Mouse (Mus musculus): Measurements from ENCODE around the gene Plcg2. TPM values are rescaled to one million over a fixed set of nuclear protein-coding genes. Genes with fewer than 3 reads are reported as not detected.

The Plcg2 gene
- polyA plus RNA-seq, 1 experiment from 2014 or later = 0.85 TPM

- H3K27me3 ChIP-seq (replicated peaks; ENCODE audit: control insufficient read depth, insufficient read depth, low read length) = no peaks in the 10 kb centered on the region
Measured at GRCm38 (mm10) chr8:117550529-117550928, 52.4 kb downstream of the Plcg2 start.

GRCm38 (mm10) chr8:117561014-117561413 is 62.9 kb downstream of the Plcg2 start:
- Histone ChIP-seq H3K27ac (ENCODE audit: low read length) (no peak overlapping the region), H3K4me2 (ENCODE audit: low read length) (no peak overlapping the region), H3K4me3 (replicated peaks; ENCODE audit: low read length) (no peak overlapping the region), H3K9me3 (ENCODE audit: control insufficient read depth, low read length) (no peaks in the 10 kb centered on the region), H3K36me3 (ENCODE audit: control insufficient read depth, insufficient read depth) (no peaks in the 10 kb centered on the region), H3K9ac (replicated peaks; ENCODE audit: low read depth, low read length) (no peak overlapping the region), H3K27me3 (replicated peaks; ENCODE audit: control insufficient read depth, insufficient read depth, low read length) (peaks cover 3% of the 10 kb centered on the region; the same call in 1 of the 2 replicates), H3K4me1 (replicated peaks; ENCODE audit: control insufficient read depth, insufficient read depth, low read length) (no peaks in the 10 kb centered on the region)
- WGBS = 80% methylated on average over 4 of the region's 4 CpGs
- ATAC-seq = no peak

More at GRCm38 (mm10) chr8:117550529-117550928, 52.4 kb downstream of the Plcg2 start:
- Histone ChIP-seq H3K27ac (ENCODE audit: low read length) (no peak overlapping the region), H3K4me1 (replicated peaks; ENCODE audit: control insufficient read depth, insufficient read depth, low read length) (no peaks in the 10 kb centered on the region), H3K9me3 (ENCODE audit: control insufficient read depth, low read length) (no peaks in the 10 kb centered on the region), H3K4me2 (ENCODE audit: low read length) (no peak overlapping the region), H3K36me3 (ENCODE audit: control insufficient read depth, insufficient read depth) (no peaks in the 10 kb centered on the region), H3K4me3 (replicated peaks; ENCODE audit: low read length) (no peak overlapping the region), H3K9ac (replicated peaks; ENCODE audit: low read depth, low read length) (no peak overlapping the region)
- WGBS = 90% methylated on average over 5 of the region's 5 CpGs
- ATAC-seq = no peak

- Histone ChIP-seq H3K36me3 (ENCODE audit: control insufficient read depth, insufficient read depth) (no peaks in the 10 kb centered on the region), H3K27ac (ENCODE audit: low read length) (no peak overlapping the region), H3K9ac (replicated peaks; ENCODE audit: low read depth, low read length) (no peak overlapping the region), H3K4me1 (replicated peaks; ENCODE audit: control insufficient read depth, insufficient read depth, low read length) (no peaks in the 10 kb centered on the region), H3K4me2 (ENCODE audit: low read length) (peak overlapping the region; percentile 22), H3K27me3 (replicated peaks; ENCODE audit: control insufficient read depth, insufficient read depth, low read length) (peaks cover 3% of the 10 kb centered on the region; the same call in 1 of the 2 replicates), H3K4me3 (replicated peaks; ENCODE audit: low read length) (0 out of 2 replicates have a peak overlapping the region, but pooled peaks have one; percentile 6), H3K9me3 (ENCODE audit: control insufficient read depth, low read length) (no peaks in the 10 kb centered on the region)
- peak; percentile 40; the same call in 1 of the 2 replicates for ATAC-seq
- 17% methylated on average over 17 of the region's 17 CpGs for WGBS
Measured at GRCm38 (mm10) chr8:117561735-117562361, 63.8 kb downstream of the Plcg2 start.

GRCm38 (mm10) chr8:117562445-117563014 is 64.4 kb downstream of the Plcg2 start:
- peaks cover 3% of the 10 kb centered on the region; the same call in 1 of the 2 replicates for H3K27me3 ChIP-seq (replicated peaks; ENCODE audit: control insufficient read depth, insufficient read depth, low read length)
- H3K36me3 ChIP-seq (ENCODE audit: control insufficient read depth, insufficient read depth) = no peaks in the 10 kb centered on the region
- no peak overlapping the region for H3K27ac ChIP-seq (ENCODE audit: low read length)
- no peaks in the 10 kb centered on the region for H3K4me1 ChIP-seq (replicated peaks; ENCODE audit: control insufficient read depth, insufficient read depth, low read length)
- H3K9ac ChIP-seq (replicated peaks; ENCODE audit: low read depth, low read length) = no peak overlapping the region
- no peak for ATAC-seq
- WGBS = 34% methylated on average over 16 of the region's 16 CpGs
- H3K4me3 ChIP-seq (replicated peaks; ENCODE audit: low read length) = 0 out of 2 replicates have a peak overlapping the region, but pooled peaks have one; percentile 6
- peak overlapping the region; percentile 22; the same call in 1 of the 2 replicates for H3K4me2 ChIP-seq (ENCODE audit: low read length)
- no peaks in the 10 kb centered on the region for H3K9me3 ChIP-seq (ENCODE audit: control insufficient read depth, low read length)

GRCm38 (mm10) chr8:117569409-117569808 is 71.3 kb downstream of the Plcg2 start:
- H3K9ac ChIP-seq (replicated peaks; ENCODE audit: low read depth, low read length) = no peak overlapping the region
- no peaks in the 10 kb centered on the region for H3K9me3 ChIP-seq (ENCODE audit: control insufficient read depth, low read length)
- H3K4me2 ChIP-seq (ENCODE audit: low read length) = no peak overlapping the region
- whole genome bisulfite sequencing = 36% methylated on average over 5 of the region's 5 CpGs
- no peak for ATAC-seq
- H3K27ac ChIP-seq (ENCODE audit: low read length) = no peak overlapping the region
- no peaks in the 10 kb centered on the region for H3K36me3 ChIP-seq (ENCODE audit: control insufficient read depth, insufficient read depth)
- no peaks in the 10 kb centered on the region for H3K27me3 ChIP-seq (replicated peaks; ENCODE audit: control insufficient read depth, insufficient read depth, low read length)
- no peak overlapping the region for H3K4me3 ChIP-seq (replicated peaks; ENCODE audit: low read length)
- no peaks in the 10 kb centered on the region for H3K4me1 ChIP-seq (replicated peaks; ENCODE audit: control insufficient read depth, insufficient read depth, low read length)

- no peak for ATAC-seq
- Histone ChIP-seq H3K9ac (replicated peaks; ENCODE audit: low read depth, low read length) (no peak overlapping the region), H3K4me2 (ENCODE audit: low read length) (no peak overlapping the region), H3K4me3 (replicated peaks; ENCODE audit: low read length) (no peak overlapping the region), H3K27ac (ENCODE audit: low read length) (no peak overlapping the region), H3K36me3 (ENCODE audit: control insufficient read depth, insufficient read depth) (no peaks in the 10 kb centered on the region), H3K27me3 (replicated peaks; ENCODE audit: control insufficient read depth, insufficient read depth, low read length) (no peaks in the 10 kb centered on the region), H3K4me1 (replicated peaks; ENCODE audit: control insufficient read depth, insufficient read depth, low read length) (no peaks in the 10 kb centered on the region), H3K9me3 (ENCODE audit: control insufficient read depth, low read length) (no peaks in the 10 kb centered on the region)
- WGBS = 67% methylated on average over 9 of the region's 9 CpGs
Measured at GRCm38 (mm10) chr8:117576291-117576785, 78.2 kb downstream of the Plcg2 start.

GRCm38 (mm10) chr8:117577059-117577458 is 79.0 kb downstream of the Plcg2 start:
- ATAC-seq = no peak
- Histone ChIP-seq H3K4me2 (ENCODE audit: low read length) (no peak overlapping the region), H3K27me3 (replicated peaks; ENCODE audit: control insufficient read depth, insufficient read depth, low read length) (no peaks in the 10 kb centered on the region), H3K4me1 (replicated peaks; ENCODE audit: control insufficient read depth, insufficient read depth, low read length) (no peaks in the 10 kb centered on the region), H3K36me3 (ENCODE audit: control insufficient read depth, insufficient read depth) (no peaks in the 10 kb centered on the region), H3K27ac (ENCODE audit: low read length) (no peak overlapping the region), H3K9me3 (ENCODE audit: control insufficient read depth, low read length) (no peaks in the 10 kb centered on the region), H3K9ac (replicated peaks; ENCODE audit: low read depth, low read length) (no peak overlapping the region), H3K4me3 (replicated peaks; ENCODE audit: low read length) (no peak overlapping the region)
- 86% methylated on average over 6 of the region's 6 CpGs for WGBS

GRCm38 (mm10) chr8:117577883-117578282 is 79.8 kb downstream of the Plcg2 start:
- Histone ChIP-seq H3K4me3 (replicated peaks; ENCODE audit: low read length) (no peak overlapping the region), H3K4me1 (replicated peaks; ENCODE audit: control insufficient read depth, insufficient read depth, low read length) (no peaks in the 10 kb centered on the region), H3K27me3 (replicated peaks; ENCODE audit: control insufficient read depth, insufficient read depth, low read length) (no peaks in the 10 kb centered on the region), H3K9ac (replicated peaks; ENCODE audit: low read depth, low read length) (no peak overlapping the region), H3K36me3 (ENCODE audit: control insufficient read depth, insufficient read depth) (no peaks in the 10 kb centered on the region), H3K4me2 (ENCODE audit: low read length) (no peak overlapping the region), H3K9me3 (ENCODE audit: control insufficient read depth, low read length) (no peaks in the 10 kb centered on the region), H3K27ac (ENCODE audit: low read length) (no peak overlapping the region)
- 60% methylated on average over 10 of the region's 10 CpGs for WGBS
- no peak for ATAC-seq

- Histone ChIP-seq H3K4me3 (replicated peaks; ENCODE audit: low read length) (no peak overlapping the region), H3K27ac (ENCODE audit: low read length) (no peak overlapping the region), H3K9ac (replicated peaks; ENCODE audit: low read depth, low read length) (no peak overlapping the region), H3K27me3 (replicated peaks; ENCODE audit: control insufficient read depth, insufficient read depth, low read length) (no peaks in the 10 kb centered on the region), H3K4me1 (replicated peaks; ENCODE audit: control insufficient read depth, insufficient read depth, low read length) (no peaks in the 10 kb centered on the region), H3K36me3 (ENCODE audit: control insufficient read depth, insufficient read depth) (no peaks in the 10 kb centered on the region), H3K9me3 (ENCODE audit: control insufficient read depth, low read length) (no peaks in the 10 kb centered on the region), H3K4me2 (ENCODE audit: low read length) (no peak overlapping the region)
- no peak for ATAC-seq
- WGBS = 84% methylated on average over 6 of the region's 6 CpGs
Measured at GRCm38 (mm10) chr8:117578856-117579255, 80.8 kb downstream of the Plcg2 start.
